Mouse (Mus musculus): ENCODE data around the gene Ddx59.

GRCm38 (mm10) chr1:136442809-136443208 is 27.7 kb downstream of the Ddx59 start:
- TF ChIP-seq CTCF (IDR thresholded peaks at IDR 0.05; ENCODE audit: borderline replicate concordance, control insufficient read depth, extremely low read depth, insufficient read depth, low read length, poor library complexity), result no peak
- TF ChIP-seq POLR2A (IDR thresholded peaks at IDR 0.05; ENCODE audit: control insufficient read depth, extremely low read depth, insufficient read depth, low read length, poor library complexity), result no peak

Measured in thymus, adult 2 months (tissue).